Mouse (Mus musculus) yolk sac, embryonic 10.5 days (tissue): Measurements from ENCODE around the gene Slc26a6.

Experiments
- DNase-seq: peaks from one replicate; pipeline ENCODE4 v3.0.0-alpha.2; 2017; ENCODE audit warnings: low spot score

Gene Slc26a6

GRCm38 (mm10) chr9:108955846-108956245, 102.8 kb downstream of the Slc26a6 start:
- no peak for DNase-seq
